Mouse (Mus musculus) thymus, postnatal 36 days (tissue): ENCODE results near the gene Hist1h2bl.
"Not testable (repeated sequence)": the region's sequence is repeated elsewhere in the genome, so short reads cannot be mapped to it uniquely, and the experiment has no call there.

Experiments
- DNase-seq, 2 experiments: peaks; one replicate each; pipeline ENCODE4 v3.0.0; 2022; ENCODE audit warnings: mixed read lengths in 2 of 2

The Hist1h2bl gene

GRCm38 (mm10) chr13:21722373-21722925 lies 6.5 kb upstream of the Hist1h2bl start:
- DNase-seq, result no peak

DNA sequence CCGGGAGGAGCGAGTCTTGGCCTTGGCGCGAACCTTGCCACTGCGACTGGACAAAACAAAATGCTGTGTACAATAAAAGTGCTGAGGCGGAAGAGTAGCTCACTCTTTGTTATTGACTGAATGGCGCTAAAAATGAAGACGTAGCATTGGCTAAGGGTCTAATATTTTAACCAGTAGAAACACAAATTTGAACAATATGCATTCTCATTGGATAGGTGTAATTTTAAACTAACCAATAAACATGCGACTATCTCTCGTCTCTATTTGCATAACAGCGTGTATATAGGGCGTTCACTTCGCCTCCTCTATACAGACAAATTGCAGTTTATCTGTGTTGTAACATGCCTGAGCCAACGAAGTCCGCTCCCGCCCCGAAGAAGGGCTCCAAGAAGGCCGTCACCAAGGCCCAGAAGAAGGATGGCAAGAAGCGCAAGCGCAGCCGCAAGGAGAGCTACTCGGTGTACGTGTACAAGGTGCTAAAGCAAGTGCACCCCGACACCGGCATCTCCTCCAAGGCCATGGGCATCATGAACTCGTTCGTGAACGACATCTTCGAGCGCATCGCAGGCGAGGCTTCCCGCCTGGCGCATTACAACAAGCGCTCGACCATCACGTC lies 5.9 kb upstream of the Hist1h2bl start, which contains the start of gene Hist1h2bm:
Hist1h2bm (plus strand) TSS at position 288 of the 616 bp plus-strand sequence.
- peak; percentile 68 to 75 for DNase-seq

- DNase-seq, result not testable (repeated sequence)
Measured at GRCm38 (mm10) chr13:21721107-21721756, 5.3 kb upstream of the Hist1h2bl start.

DNA sequence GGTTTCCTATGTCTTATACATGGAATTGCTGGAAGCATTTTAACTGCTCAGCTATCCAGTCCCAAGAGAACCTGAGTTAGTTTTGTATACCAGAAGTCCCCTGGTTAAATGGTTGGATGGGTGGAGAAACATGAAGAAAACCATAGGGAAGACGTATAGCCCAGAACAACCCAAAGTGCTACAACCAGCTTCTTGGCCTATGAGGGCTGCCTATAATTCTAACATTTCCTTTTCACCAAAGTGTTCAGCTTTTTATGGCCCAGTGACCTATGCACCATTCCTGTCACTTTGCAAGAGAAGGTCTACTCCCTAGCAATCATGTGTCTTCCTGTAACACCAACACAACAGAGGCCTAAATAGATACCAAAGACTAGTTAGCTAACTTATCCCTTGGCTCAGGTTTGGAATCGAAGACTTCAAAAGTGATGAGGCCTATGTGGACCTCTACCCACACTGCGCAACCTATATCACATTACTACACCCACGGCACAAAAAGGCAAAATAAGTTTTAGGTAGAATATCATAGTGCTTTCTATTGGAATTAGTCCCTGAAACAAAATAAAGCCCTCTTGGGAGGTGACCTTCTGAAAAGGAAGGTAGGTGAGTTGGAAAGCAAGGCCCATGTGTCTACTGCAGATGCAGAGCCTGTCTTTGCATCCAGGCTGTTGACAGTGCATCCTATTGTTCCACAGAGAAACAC lies 2.6 kb upstream of the Hist1h2bl start:
- DNase-seq, result no peak

DNA sequence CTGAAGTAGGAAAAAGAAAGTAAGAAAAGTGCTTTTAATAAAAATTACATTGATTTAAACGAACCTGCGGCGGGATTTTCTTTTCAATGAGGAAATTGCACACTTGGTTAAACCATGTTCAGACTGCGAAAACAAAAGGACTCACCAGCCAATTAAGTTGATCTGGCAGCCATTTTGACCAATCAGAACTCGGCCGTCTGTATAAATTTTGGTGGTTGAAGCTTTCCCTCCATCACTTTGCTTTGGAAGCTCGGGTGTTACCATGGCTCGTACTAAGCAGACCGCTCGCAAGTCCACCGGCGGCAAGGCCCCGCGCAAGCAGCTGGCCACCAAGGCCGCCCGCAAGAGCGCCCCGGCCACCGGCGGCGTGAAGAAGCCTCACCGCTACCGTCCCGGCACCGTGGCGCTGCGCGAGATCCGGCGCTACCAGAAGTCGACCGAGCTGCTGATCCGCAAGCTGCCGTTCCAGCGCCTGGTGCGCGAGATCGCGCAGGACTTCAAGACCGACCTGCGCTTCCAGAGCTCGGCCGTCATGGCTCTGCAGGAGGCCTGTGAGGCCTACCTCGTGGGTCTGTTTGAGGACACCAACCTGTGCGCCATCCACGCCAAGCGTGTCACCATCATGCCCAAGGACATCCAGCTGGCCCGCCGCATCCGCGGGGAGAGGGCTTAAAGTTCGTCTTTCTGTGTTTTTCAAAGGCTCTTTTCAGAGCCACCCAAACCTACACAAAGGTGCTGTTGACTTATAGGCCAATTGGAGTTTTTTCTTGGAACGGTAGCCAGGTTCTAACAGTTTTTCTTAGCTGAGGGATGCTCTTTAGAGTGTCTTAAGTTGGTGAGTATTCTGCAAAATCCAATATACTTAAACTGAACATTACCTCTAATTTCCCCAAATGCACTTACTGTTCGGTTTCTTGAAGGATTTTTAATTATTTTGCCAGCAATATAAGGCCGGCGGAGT lies 1.7 kb upstream of the Hist1h2bl start, which contains the start of gene Hist1h3h:
Hist1h3h (plus strand) TSS at position 263 of the 961 bp plus-strand sequence.
- peak; percentile 83 to 85 for DNase-seq

GRCm38 (mm10) chr13:21716540-21717391 lies 823 bp upstream of the Hist1h2bl start:
- DNase-seq, result peak in 1 of 2 experiments; percentile 11

DNA sequence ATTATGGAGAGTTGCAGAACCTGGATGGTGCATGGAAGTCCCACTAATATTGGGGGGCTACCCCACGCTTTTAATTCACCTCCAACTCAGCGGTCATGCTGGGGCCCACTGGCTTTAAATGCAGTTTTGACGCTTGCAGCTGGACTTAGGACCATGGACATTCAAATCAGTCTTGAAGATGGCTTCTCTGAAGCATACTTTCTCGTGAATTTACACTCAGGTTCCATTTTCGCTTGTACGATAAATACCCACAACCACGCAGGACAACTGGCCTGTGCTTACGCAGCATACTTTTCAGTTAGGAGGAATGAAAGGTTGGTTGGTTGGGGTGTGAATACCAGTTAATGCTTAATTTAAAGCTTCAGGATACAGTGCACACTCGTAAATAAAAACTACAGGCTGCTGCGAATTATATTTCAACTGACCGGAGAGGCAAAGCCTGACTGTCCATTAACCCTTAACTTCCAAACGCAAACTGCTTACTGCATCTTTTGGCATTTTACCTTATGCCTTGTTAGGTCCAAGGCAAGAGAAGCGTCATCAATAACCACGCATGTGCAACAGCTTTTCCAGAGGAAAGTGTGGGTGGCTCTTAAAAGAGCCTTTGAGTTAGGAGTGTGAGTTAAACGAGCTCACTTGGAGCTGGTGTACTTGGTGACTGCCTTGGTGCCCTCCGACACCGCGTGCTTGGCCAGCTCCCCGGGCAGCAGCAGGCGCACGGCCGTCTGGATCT lies 646 bp downstream of the Hist1h2bl start:
- DNase-seq, result no peak

- peak; percentile 53 to 60 for DNase-seq
Measured at GRCm38 (mm10) chr13:21714725-21715124, 1.2 kb downstream of the Hist1h2bl start.

GRCm38 (mm10) chr13:21711698-21712097 lies 4.2 kb downstream of the Hist1h2bl start:
- no peak for DNase-seq

DNA sequence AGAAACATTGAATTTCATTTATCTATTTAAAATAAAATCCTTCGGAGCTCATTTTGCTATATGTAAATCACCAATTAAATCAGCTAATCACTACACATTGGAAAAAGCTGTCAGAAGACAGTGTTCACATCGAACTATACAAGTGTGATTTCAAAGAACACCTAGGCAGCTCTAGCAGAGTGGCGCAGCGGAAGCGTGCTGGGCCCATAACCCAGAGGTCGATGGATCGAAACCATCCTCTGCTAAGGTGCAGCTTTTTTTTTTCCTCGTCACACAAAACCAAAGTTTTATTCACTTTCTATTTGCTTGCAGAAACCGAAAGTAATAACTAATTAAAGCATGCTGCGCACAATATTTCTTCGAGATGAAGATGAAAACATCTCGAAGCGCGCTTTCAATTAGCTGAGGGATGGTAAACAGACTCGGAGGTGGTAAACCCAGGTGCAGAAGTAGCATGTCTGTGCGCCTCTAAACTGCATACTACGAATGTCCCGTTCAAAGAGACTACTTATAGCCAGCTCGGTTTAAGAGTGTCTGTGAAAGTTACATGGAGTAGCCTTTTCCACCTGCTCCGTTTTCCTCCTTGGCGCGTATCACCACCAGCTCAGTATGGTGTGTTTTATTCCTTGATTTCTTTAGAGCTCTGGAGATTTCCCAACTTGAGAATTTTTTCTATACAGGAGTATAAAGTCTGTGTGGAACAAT lies 5.0 kb downstream of the Hist1h2bl start:
- DNase-seq, result peak; percentile 81

- peak; percentile 88 to 92 for DNase-seq
Measured at GRCm38 (mm10) chr13:21710031-21710711, 5.8 kb downstream of the Hist1h2bl start.

GRCm38 (mm10) chr13:21706669-21707068 lies 9.3 kb downstream of the Hist1h2bl start:
- DNase-seq, result no peak

DNA sequence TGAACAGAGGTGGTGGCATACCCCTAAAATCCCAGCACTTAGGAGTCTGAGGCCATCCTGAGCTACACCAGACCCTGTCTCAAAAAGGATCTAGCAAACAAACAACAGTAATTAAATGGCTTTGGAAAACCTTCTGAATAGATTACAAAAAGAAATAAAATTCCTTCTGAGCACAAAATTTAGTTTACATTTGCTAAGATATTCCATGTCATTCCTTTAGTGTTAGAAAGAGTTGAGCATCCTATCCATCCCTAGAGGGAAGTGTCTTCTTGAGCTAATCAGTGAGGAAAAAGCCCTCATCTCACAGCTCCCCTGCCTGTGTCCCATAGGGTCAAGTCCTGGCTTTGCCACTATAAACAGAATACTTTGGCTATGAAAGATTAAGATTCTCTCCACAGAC lies 18.1 kb downstream of the Hist1h2bl start, which contains the start of gene Olfr1359:
Olfr1359 (plus strand) TSS at position 301 of the 400 bp plus-strand sequence.
- DNase-seq, result no peak

- DNase-seq, result no peak
Measured at GRCm38 (mm10) chr13:21677305-21677704, 38.6 kb downstream of the Hist1h2bl start, which contains the start of gene Olfr1360. TSS of gene Olfr1360 (minus strand) at chr13:21677405.
